Mouse (Mus musculus): ENCODE results near the gene Ifne. TPM values are rescaled to one million over a fixed set of nuclear protein-coding genes. Genes with fewer than 3 reads are reported as not detected.

Ifne gene
- polyA plus RNA-seq, 1 experiment from 2014 or later: not detected

MicroRNAs within 50 kb of the gene (microRNA counts, 519-probe panel; counts per million panel counts)
- microRNA mmu-miR-31: 3,296 counts per million, percentile 71 among the panel's probes with 10 or more counts

Small RNA genes lying within 50 kb of the gene (microRNA-seq; reads per million reads assigned to microRNA genes)
- 302 reads per million, percentile 63 among the genes with 10 or more reads in this experiment for gene Mir31

Other genes with a start within 250 kb of the Ifne start
- gene C87499, start 245.8 kb downstream of the Ifne start, polyA plus RNA-seq (2016; fragmentation: Nextera tagmentation; extraction: Ambion mirVana): not detected in 2 replicates
- not detected in 2 replicates for gene Ifna13, start 235.7 kb downstream of the Ifne start, polyA plus RNA-seq (2016; fragmentation: Nextera tagmentation; extraction: Ambion mirVana)
- not detected in 2 replicates for gene Ifna16, start 203.3 kb downstream of the Ifne start, polyA plus RNA-seq (2016; fragmentation: Nextera tagmentation; extraction: Ambion mirVana)
- gene Ifna2, start 196.3 kb downstream of the Ifne start, polyA plus RNA-seq (2016; fragmentation: Nextera tagmentation; extraction: Ambion mirVana): not detected in 2 replicates
- not detected in 2 replicates for gene Ifnab, start 188.8 kb downstream of the Ifne start, polyA plus RNA-seq (2016; fragmentation: Nextera tagmentation; extraction: Ambion mirVana)
- 0.80 and 0.90 TPM in 2 replicates for gene Gm26566, start 158.4 kb downstream of the Ifne start, polyA plus RNA-seq (2016; fragmentation: Nextera tagmentation; extraction: Ambion mirVana)
- 100 and 110 TPM in 2 replicates for gene Klhl9, start 157.7 kb downstream of the Ifne start, polyA plus RNA-seq (2016; fragmentation: Nextera tagmentation; extraction: Ambion mirVana)
- gene Gm13271, start 125.3 kb downstream of the Ifne start, polyA plus RNA-seq (2016; fragmentation: Nextera tagmentation; extraction: Ambion mirVana): not detected in 2 replicates
- gene Gm13283, start 120.1 kb downstream of the Ifne start, polyA plus RNA-seq (2016; fragmentation: Nextera tagmentation; extraction: Ambion mirVana): 0.14 and 0.20 TPM in 2 replicates
- not detected in 2 replicates for gene Gm13290, start 106.4 kb downstream of the Ifne start, polyA plus RNA-seq (2016; fragmentation: Nextera tagmentation; extraction: Ambion mirVana)
- gene Gm13289, start 103.3 kb downstream of the Ifne start, polyA plus RNA-seq (2016; fragmentation: Nextera tagmentation; extraction: Ambion mirVana): not detected in 2 replicates
- not detected in 2 replicates for gene Gm13272, start 100.4 kb downstream of the Ifne start, polyA plus RNA-seq (2016; fragmentation: Nextera tagmentation; extraction: Ambion mirVana)
- 0.14 TPM in 1 of 2 replicates, not detected in the other for gene Ifnz, start 98.1 kb downstream of the Ifne start, polyA plus RNA-seq (2016; fragmentation: Nextera tagmentation; extraction: Ambion mirVana)
- gene Gm13276, start 94.5 kb downstream of the Ifne start, polyA plus RNA-seq (2016; fragmentation: Nextera tagmentation; extraction: Ambion mirVana): not detected in 2 replicates
- not detected in 2 replicates for gene Gm13277, start 91.6 kb downstream of the Ifne start, polyA plus RNA-seq (2016; fragmentation: Nextera tagmentation; extraction: Ambion mirVana)
- gene Gm13278, start 88.7 kb downstream of the Ifne start, polyA plus RNA-seq (2016; fragmentation: Nextera tagmentation; extraction: Ambion mirVana): not detected in 2 replicates
- not detected in 2 replicates for gene Gm13275, start 85.7 kb downstream of the Ifne start, polyA plus RNA-seq (2016; fragmentation: Nextera tagmentation; extraction: Ambion mirVana)
- gene Gm13279, start 82.8 kb downstream of the Ifne start, polyA plus RNA-seq (2016; fragmentation: Nextera tagmentation; extraction: Ambion mirVana): not detected in 2 replicates
- 0.28 and 0.35 TPM in 2 replicates for gene Gm13285, start 80.5 kb downstream of the Ifne start, polyA plus RNA-seq (2016; fragmentation: Nextera tagmentation; extraction: Ambion mirVana)
- not detected in 2 replicates for gene Gm13287, start 76.9 kb downstream of the Ifne start, polyA plus RNA-seq (2016; fragmentation: Nextera tagmentation; extraction: Ambion mirVana)
- gene Gm13288, start 74.7 kb downstream of the Ifne start, polyA plus RNA-seq (2016; fragmentation: Nextera tagmentation; extraction: Ambion mirVana): not detected in 2 replicates
- gene Ifna7, start 64.0 kb downstream of the Ifne start, polyA plus RNA-seq (2016; fragmentation: Nextera tagmentation; extraction: Ambion mirVana): not detected in 2 replicates
- not detected in 2 replicates for gene Ifna11, start 60.2 kb downstream of the Ifne start, polyA plus RNA-seq (2016; fragmentation: Nextera tagmentation; extraction: Ambion mirVana)
- gene Ifna6, start 52.8 kb downstream of the Ifne start, polyA plus RNA-seq (2016; fragmentation: Nextera tagmentation; extraction: Ambion mirVana): not detected in 2 replicates
- not detected in 2 replicates for gene Ifna5, start 44.7 kb downstream of the Ifne start, polyA plus RNA-seq (2016; fragmentation: Nextera tagmentation; extraction: Ambion mirVana)
- not detected in 2 replicates for gene Ifna4, start 38.3 kb downstream of the Ifne start, polyA plus RNA-seq (2016; fragmentation: Nextera tagmentation; extraction: Ambion mirVana)
- gene Ifna1, start 30.1 kb downstream of the Ifne start, polyA plus RNA-seq (2016; fragmentation: Nextera tagmentation; extraction: Ambion mirVana): not detected in 2 replicates

Measured in embryonic facial prominence, embryonic 10.5 days (tissue).